Mouse (Mus musculus) liver, embryonic 16.5 days (tissue): ENCODE results near the gene Abcg5. TPM values are rescaled to one million over a fixed set of nuclear protein-coding genes. Genes with fewer than 3 reads are reported as not detected.

Experiments used
- ATAC-seq: fragments of 200-750 bp; cut with Nextera tagmentation; 2 replicates; pipeline ENCODE4 v1.8.0; 2017; ENCODE audit warnings: low read depth, mild to moderate bottlenecking, moderate number of reproducible peaks, moderate library complexity
- H3K27ac ChIP-seq: fragments of 300-500 bp; sonication (generic); 2 replicates; pipeline ENCODE4 v1.5.1; 2014; ENCODE audit warnings: mild to moderate bottlenecking, low read length
- H3K27me3 ChIP-seq: fragments of 300-500 bp; sonication (generic); 2 replicates; pipeline ENCODE4 v1.6.1; 2014; ENCODE audit warnings: low read depth, low read length, mixed read lengths; ENCODE audit not compliant: control insufficient read depth, insufficient read depth
- H3K36me3 ChIP-seq: fragments of 300-500 bp; sonication (generic); 2 replicates; pipeline ENCODE4 v1.6.1; 2014; ENCODE audit warnings: mild to moderate bottlenecking; ENCODE audit not compliant: control insufficient read depth, insufficient read depth
- H3K4me1 ChIP-seq: fragments of 300-500 bp; sonication (generic); 2 replicates; pipeline ENCODE4 v1.6.1; 2014; ENCODE audit warnings: low read depth, low read length, mixed read lengths; ENCODE audit not compliant: control insufficient read depth
- H3K4me2 ChIP-seq: fragments of 300-500 bp; sonication (generic); 2 replicates; pipeline ENCODE4 v1.6.1; 2014; ENCODE audit warnings: low read depth, low read length, mixed read lengths
- H3K4me3 ChIP-seq: fragments of 300-500 bp; sonication (generic); 2 replicates; pipeline ENCODE4 v1.5.1; 2014; ENCODE audit warnings: low read depth, mild to moderate bottlenecking, low read length
- H3K9ac ChIP-seq: fragments of 300-500 bp; sonication (generic); 2 replicates; pipeline ENCODE4 v1.6.1; 2014; ENCODE audit warnings: low read depth, low read length
- H3K9me3 ChIP-seq: fragments of 300-500 bp; sonication (generic); replicated peaks from 2 replicates; pipeline ENCODE4 v1.6.1; 2016; ENCODE audit warnings: low read length; ENCODE audit not compliant: control insufficient read depth
- WGBS: fragments of 180-500 bp; shearing (Covaris S2); extraction: QIAGEN DNeasy Blood & Tissue Kit; methylation state at CpG from one replicate; pipeline ENCODE4 v1.1.7; 2014; ENCODE audit not compliant: insufficient replicate concordance; 5-methylcytosine and 5-hydroxymethylcytosine counted together
- polyA plus RNA-seq: library from polyadenylated mRNA; unstranded; fragments of >200 nt; fragmentation: Nextera tagmentation; extraction: Ambion mirVana; gene quantifications from 2 replicates; pipeline ENCODE4 v1.2.1, GENCODE M21; 2015

Gene Abcg5
- polyA plus RNA-seq, 1 experiment from 2014 or later, result 0.63 TPM

DNA sequence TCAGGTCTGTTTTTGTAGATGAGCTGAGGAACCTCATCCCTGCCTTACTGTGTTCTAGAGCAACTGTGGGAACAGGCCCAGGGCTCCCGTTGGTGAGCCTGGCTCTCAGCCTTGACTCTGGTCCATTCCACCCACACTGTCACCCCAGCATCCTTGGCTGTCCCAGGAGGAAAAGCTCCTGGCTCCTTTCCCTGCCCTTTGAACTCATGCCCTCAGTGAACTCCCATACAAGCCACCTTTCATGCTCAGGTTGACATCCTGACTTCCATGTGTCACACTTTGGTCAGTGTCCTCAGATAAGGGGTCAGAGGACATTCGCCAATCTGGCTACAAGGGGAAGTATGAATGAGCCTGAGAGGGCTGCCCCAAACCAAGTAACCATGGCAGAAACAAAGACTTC, 10.9 kb upstream of the Abcg5 start:
- WGBS, result 48% methylated on average over 2 of the region's 2 CpGs
- Histone ChIP-seq H3K9ac (no peak overlapping the region), H3K27me3 (no peaks in the 10 kb centered on the region), H3K36me3 (no peaks in the 10 kb centered on the region), H3K4me3 (no peak overlapping the region), H3K4me1 (peaks cover 2% of the 10 kb centered on the region), H3K9me3 (no peaks in the 10 kb centered on the region), H3K4me2 (no peak overlapping the region), H3K27ac (no peak overlapping the region)
- ATAC-seq, result no peak

DNA sequence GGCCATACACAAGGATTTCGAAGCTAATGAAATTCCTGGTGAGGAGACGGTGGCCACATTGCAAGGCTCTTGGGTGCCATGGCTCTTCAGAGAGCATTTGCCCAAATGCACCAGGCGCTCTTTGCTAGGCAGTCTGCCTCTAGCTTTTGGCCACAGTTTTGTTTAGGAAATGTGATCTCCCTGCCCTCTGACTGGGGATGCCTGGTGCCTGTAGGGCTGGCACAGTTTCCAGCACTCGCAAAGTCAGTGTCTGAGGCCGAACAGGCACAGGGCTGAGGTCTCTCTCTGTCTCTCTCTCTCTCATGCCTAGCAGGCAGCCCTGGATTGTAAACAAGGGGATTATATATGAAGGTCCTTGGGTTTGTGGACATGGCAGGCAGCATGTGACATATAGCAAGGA, 7.3 kb upstream of the Abcg5 start:
- no peaks in the 10 kb centered on the region for H3K36me3 ChIP-seq
- no peak overlapping the region for H3K9ac ChIP-seq
- ATAC-seq, result no peak
- peaks cover 2% of the 10 kb centered on the region for H3K4me1 ChIP-seq
- no peaks in the 10 kb centered on the region for H3K9me3 ChIP-seq
- H3K4me3 ChIP-seq, result no peak overlapping the region
- H3K4me2 ChIP-seq, result no peak overlapping the region
- 62% methylated on average over 5 of the region's 5 CpGs for WGBS
- peak overlapping the region; percentile 68 for H3K27ac ChIP-seq
- no peaks in the 10 kb centered on the region for H3K27me3 ChIP-seq

DNA sequence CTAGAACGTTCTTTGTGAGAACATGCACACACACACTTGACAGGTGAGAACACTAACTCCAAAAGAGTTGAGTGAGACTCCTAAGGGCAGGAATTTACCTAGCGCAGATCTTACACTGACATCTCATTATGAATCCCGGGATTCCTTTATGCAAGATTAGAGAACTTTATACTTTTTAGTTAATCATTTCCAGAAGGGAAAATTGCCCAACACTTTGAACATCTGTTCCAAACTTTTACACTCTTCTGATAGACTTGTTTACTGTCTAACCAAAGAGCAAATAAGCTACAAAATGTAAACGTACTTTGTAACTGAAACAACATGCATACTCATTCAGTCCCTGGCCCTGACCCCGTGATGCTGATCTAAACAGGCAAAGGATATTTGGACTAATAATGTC, 6.5 kb upstream of the Abcg5 start:
- no peaks in the 10 kb centered on the region for H3K9me3 ChIP-seq
- H3K36me3 ChIP-seq, result no peaks in the 10 kb centered on the region
- peak overlapping the region; percentile 77 for H3K27ac ChIP-seq
- H3K4me3 ChIP-seq, result no peak overlapping the region
- WGBS, result 51% methylated on average over 5 of the region's 5 CpGs
- no peak overlapping the region for H3K4me2 ChIP-seq
- no peak overlapping the region for H3K9ac ChIP-seq
- peaks cover under 1% of the 10 kb centered on the region for H3K4me1 ChIP-seq
- no peaks in the 10 kb centered on the region for H3K27me3 ChIP-seq
- ATAC-seq, result peak; percentile 84

DNA sequence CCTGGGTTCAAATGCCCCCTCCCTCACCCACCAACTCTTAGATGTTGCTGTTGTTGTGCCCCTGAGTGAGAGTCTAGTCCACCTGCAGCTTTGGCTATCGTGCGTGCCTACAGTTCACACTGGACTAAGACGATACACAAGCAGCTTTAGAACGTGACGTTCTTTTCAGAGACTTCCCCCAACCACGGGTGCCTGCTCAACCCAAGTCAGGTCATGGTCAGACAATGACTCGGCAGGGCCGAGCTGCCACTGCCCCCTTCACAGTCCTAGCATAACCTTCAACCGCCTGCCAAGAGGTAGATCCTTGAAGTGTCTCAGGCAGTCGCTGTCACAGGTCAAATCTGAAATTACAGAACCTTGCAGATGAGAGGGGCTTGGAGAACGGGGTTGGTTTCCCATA, 6.0 kb upstream of the Abcg5 start:
- H3K4me2 ChIP-seq, result no peak overlapping the region
- no peaks in the 10 kb centered on the region; the same call in none of the 2 replicates for H3K4me1 ChIP-seq
- WGBS, result 40% methylated on average over 11 of the region's 11 CpGs
- H3K9ac ChIP-seq, result no peak overlapping the region
- ATAC-seq, result peak; percentile 43; the same call in 1 of the 2 replicates
- H3K9me3 ChIP-seq, result no peaks in the 10 kb centered on the region
- H3K27ac ChIP-seq, result peak overlapping the region; percentile 77
- H3K4me3 ChIP-seq, result no peak overlapping the region
- H3K36me3 ChIP-seq, result no peaks in the 10 kb centered on the region
- no peaks in the 10 kb centered on the region for H3K27me3 ChIP-seq

DNA sequence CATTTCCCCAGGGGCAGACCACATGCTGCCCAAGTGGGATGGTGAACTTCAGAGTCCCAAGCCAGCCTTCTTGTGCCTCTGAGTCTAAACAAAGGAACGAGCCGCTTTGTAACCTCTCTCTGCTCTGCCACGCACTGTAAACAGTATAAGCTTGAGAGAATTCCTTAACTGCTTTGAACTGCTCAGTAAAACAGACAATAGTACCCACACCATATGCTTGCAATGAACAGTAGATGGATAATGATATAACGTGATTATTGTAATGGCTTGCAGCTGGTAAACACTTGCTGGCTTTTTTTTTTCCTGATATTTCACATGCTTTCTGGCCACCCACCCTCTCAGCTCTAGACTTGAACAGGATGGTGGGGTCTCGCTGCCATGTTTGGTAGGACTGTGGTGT, 5.2 kb upstream of the Abcg5 start:
- Histone ChIP-seq H3K9me3 (no peaks in the 10 kb centered on the region), H3K36me3 (no peaks in the 10 kb centered on the region), H3K4me3 (no peak overlapping the region), H3K9ac (no peak overlapping the region), H3K27ac (no peak overlapping the region), H3K4me2 (no peak overlapping the region), H3K27me3 (no peaks in the 10 kb centered on the region), H3K4me1 (no peaks in the 10 kb centered on the region; the same call in none of the 2 replicates)
- WGBS, result 66% methylated on average over 5 of the region's 5 CpGs
- no peak for ATAC-seq

DNA sequence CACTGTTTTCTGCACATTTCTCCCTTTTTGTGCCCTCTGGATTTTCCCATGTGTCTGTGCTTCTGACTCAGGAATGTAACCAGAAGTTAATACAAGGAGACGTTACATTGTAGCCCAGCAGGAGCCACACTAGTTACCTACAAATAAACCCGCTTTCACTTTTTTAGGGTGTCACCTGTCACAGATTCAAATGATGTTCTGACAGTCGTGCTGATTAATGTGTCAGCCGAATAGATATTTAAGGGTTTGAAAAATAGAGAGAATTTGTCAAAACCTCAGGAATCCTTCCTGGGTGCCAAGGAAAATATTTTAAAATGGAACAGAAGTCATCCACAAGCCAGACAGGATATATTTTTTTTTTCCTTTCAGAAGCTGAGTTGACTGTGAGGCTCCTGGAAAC, 2.5 kb upstream of the Abcg5 start:
- no peak overlapping the region for H3K27ac ChIP-seq
- H3K4me1 ChIP-seq, result no peaks in the 10 kb centered on the region; the same call in 1 of the 2 replicates
- no peaks in the 10 kb centered on the region for H3K27me3 ChIP-seq
- no peak overlapping the region for H3K4me2 ChIP-seq
- 54% methylated on average over 4 of the region's 4 CpGs for WGBS
- H3K4me3 ChIP-seq, result no peak overlapping the region
- H3K36me3 ChIP-seq, result no peaks in the 10 kb centered on the region
- H3K9ac ChIP-seq, result no peak overlapping the region
- ATAC-seq, result no peak
- H3K9me3 ChIP-seq, result no peaks in the 10 kb centered on the region

DNA sequence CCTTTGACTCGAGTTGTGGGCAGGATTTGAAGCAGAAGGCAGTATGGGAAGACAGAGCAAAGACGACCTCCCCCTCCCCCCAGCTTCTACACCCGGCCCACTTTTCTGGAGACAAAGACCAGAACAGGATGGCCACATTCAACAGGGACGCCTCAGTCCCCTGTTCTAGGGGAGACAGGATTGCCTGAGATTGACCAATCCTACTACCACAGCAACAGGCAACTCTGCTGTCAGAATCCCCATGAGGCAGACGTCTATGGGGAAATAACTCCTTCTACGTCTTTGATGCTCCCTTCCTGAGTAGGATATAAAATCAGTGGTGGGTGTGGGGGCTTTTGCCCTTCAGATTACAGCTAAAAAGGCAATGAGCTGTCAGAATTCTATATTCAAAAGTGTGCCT, 1.5 kb upstream of the Abcg5 start:
- no peaks in the 10 kb centered on the region for H3K4me1 ChIP-seq
- no peaks in the 10 kb centered on the region for H3K27me3 ChIP-seq
- WGBS, result 26% methylated on average over 6 of the region's 6 CpGs
- no peak overlapping the region for H3K4me2 ChIP-seq
- H3K27ac ChIP-seq, result no peak overlapping the region
- ATAC-seq, result no peak
- no peak overlapping the region for H3K9ac ChIP-seq
- no peak overlapping the region for H3K4me3 ChIP-seq
- no peaks in the 10 kb centered on the region for H3K36me3 ChIP-seq
- H3K9me3 ChIP-seq, result no peaks in the 10 kb centered on the region

DNA sequence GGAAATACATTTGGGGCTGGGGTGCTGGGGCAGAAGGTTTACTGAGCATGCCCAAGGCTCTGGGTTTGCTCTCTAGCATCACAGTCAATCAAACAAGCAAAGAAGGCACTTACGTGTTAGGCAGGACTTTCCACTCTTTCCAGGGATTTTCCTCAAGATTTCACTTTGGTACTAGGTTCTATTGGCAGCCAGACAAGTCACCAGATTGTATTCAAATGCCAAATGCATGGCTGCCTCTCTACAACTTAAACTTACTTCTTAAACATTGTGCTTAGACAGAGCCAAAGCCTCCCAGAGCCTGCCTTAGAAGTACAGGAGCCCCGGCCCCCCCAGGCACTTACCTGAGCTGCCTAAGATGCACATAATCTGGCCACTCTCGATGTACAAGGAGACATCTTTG, 1.1 kb downstream of the Abcg5 start:
- H3K27me3 ChIP-seq, result no peaks in the 10 kb centered on the region
- no peak overlapping the region for H3K4me2 ChIP-seq
- no peaks in the 10 kb centered on the region for H3K4me1 ChIP-seq
- H3K27ac ChIP-seq, result no peak overlapping the region
- no peaks in the 10 kb centered on the region for H3K9me3 ChIP-seq
- no peaks in the 10 kb centered on the region for H3K36me3 ChIP-seq
- H3K4me3 ChIP-seq, result no peak overlapping the region
- no peak for ATAC-seq
- WGBS, result 50% methylated on average over 3 of the region's 3 CpGs
- no peak overlapping the region for H3K9ac ChIP-seq

DNA sequence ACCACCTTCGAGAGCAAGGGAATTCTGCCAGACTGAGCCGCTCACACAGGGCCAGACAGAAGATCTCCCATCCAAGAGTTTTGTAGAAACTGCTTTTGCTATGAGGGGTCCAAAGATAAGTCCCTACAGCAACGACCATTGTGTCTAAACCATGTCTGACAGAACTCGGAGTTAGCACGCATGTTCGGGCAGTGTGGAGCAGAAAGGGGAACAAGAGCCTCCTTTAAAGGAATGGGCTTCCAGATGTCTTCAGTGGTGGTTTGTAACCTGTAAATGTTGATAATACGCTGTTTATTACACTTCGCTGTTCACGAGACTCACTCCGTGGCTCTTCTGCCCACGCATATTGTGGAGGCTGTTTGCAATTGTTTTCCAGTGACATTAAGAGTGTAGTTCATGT, 5.2 kb downstream of the Abcg5 start:
- no peaks in the 10 kb centered on the region for H3K36me3 ChIP-seq
- whole genome bisulfite sequencing, result 53% methylated on average over 11 of the region's 11 CpGs

More for the DNA sequence above, 5.2 kb downstream of the Abcg5 start:
- Histone ChIP-seq H3K9me3 (no peaks in the 10 kb centered on the region), H3K27me3 (peaks cover 4% of the 10 kb centered on the region), H3K9ac (no peak overlapping the region), H3K27ac (no peak overlapping the region), H3K4me3 (no peak overlapping the region), H3K4me2 (no peak overlapping the region), H3K4me1 (no peaks in the 10 kb centered on the region)
- no peak for ATAC-seq
